Mouse (Mus musculus) E14TG2a.4 (cell line): Measurements from ENCODE around the gene Heatr5a.

ENCODE experiments used
- CTCF ChIP-seq: conservative IDR thresholded peaks from 2 replicates; pipeline ENCODE4 v1.5.1; 2014; ENCODE audit warnings: low read length
- NANOG ChIP-seq: IDR thresholded peaks from 2 replicates; pipeline ENCODE4 v1.6.1; 2014; ENCODE audit warnings: borderline replicate concordance, low read length, mixed read lengths

- no peak for TF ChIP-seq CTCF
- TF ChIP-seq NANOG: no peak
These were observed 5.4 kb upstream of the Heatr5a start for GRCm38 (mm10) chr12:51976531-51976930.
